Mouse (Mus musculus) MEL (cell line): ENCODE measurements around the gene Adcy4. TPM values are rescaled to one million over a fixed set of nuclear protein-coding genes. Genes with fewer than 3 reads are reported as not detected.

Source experiments
- DNase-seq: peaks from one replicate; pipeline ENCODE4 v3.0.0; 2011; ENCODE audit warnings: low read depth, low spot score
- H3K27ac ChIP-seq: 2 replicates; pipeline ENCODE4 v1.5.1; 2012; ENCODE audit warnings: low read depth, mild to moderate bottlenecking, control low read depth, low read length, moderate library complexity; ENCODE audit not compliant: control insufficient read depth
- H3K27me3 ChIP-seq, 2 experiments: fragments of 150-350 bp in 1 of 2; sonication (generic) in 1 of 2; 2 replicates each; pipeline ENCODE4 v1.6.1; 2012; ENCODE audit warnings: low read length in 2 of 2, mild to moderate bottlenecking in 2 of 2, improper control_type of control experiment in 1 of 2, moderate library complexity in 1 of 2; ENCODE audit not compliant: insufficient read depth in 2 of 2, control insufficient read depth in 1 of 2
- H3K36me3 ChIP-seq, 2 experiments: 2 replicates each; pipeline ENCODE4 v1.6.1; 2012 to 2014; ENCODE audit warnings: low read length in 2 of 2, improper control_type of control experiment in 1 of 2, inconsistent platforms in 1 of 2, mild to moderate bottlenecking in 1 of 2; ENCODE audit not compliant: insufficient read depth in 2 of 2, control insufficient read depth in 1 of 2
- H3K4me1 ChIP-seq, 2 experiments: fragments of 150-350 bp in 1 of 2; sonication (generic) in 1 of 2; 2 replicates each; pipeline ENCODE4 v1.6.1; 2012; ENCODE audit warnings: low read length in 2 of 2, improper control_type of control experiment in 1 of 2, mild to moderate bottlenecking in 1 of 2; ENCODE audit not compliant: insufficient read depth in 2 of 2, control insufficient read depth in 1 of 2
- H3K4me3 ChIP-seq, 2 experiments: fragments of 150-350 bp in 1 of 2; sonication (generic) in 1 of 2; 2 replicates each; pipeline ENCODE4 v1.5.1; 2012; ENCODE audit warnings: low read depth in 2 of 2, low read length in 2 of 2, mild to moderate bottlenecking in 2 of 2, moderate library complexity in 2 of 2, control low read depth in 1 of 2, improper control_type of control experiment in 1 of 2; ENCODE audit not compliant: control insufficient read depth in 1 of 2, insufficient read depth in 1 of 2
- H3K79me2 ChIP-seq: 2 replicates; pipeline ENCODE4 v1.6.1; 2012; ENCODE audit warnings: mild to moderate bottlenecking, low read length, moderate library complexity; ENCODE audit not compliant: control insufficient read depth, poor library complexity, insufficient read depth
- H3K9ac ChIP-seq: 2 replicates; pipeline ENCODE4 v1.6.1; 2012; ENCODE audit warnings: low read depth, mild to moderate bottlenecking, control low read depth, low read length, moderate library complexity; ENCODE audit not compliant: control insufficient read depth, poor library complexity, severe bottlenecking
- H3K9me3 ChIP-seq: fragments of 150-350 bp; sonication (generic); replicated peaks from 2 replicates; pipeline ENCODE4 v1.6.1; 2012; ENCODE audit warnings: mild to moderate bottlenecking, low read length, improper control_type of control experiment, moderate library complexity; ENCODE audit not compliant: insufficient read depth
- BHLHE40 ChIP-seq: IDR thresholded peaks from 2 replicates; pipeline ENCODE4 v1.6.1; 2012; ENCODE audit warnings: low read depth, mild to moderate bottlenecking, inconsistent platforms, low read length, improper control_type of control experiment, borderline replicate concordance
- CHD1 ChIP-seq: IDR thresholded peaks from 2 replicates; pipeline ENCODE4 v1.6.1; 2012; ENCODE audit warnings: low read depth, mild to moderate bottlenecking, inconsistent platforms, low read length, improper control_type of control experiment
- CHD2 ChIP-seq: IDR thresholded peaks from 2 replicates; pipeline ENCODE4 v1.6.1; 2011; ENCODE audit warnings: low read length, improper control_type of control experiment
- CTCF ChIP-seq, 3 experiments: IDR thresholded peaks in 2 of 3; conservative IDR thresholded peaks in 1 of 3; 2 replicates each; pipeline ENCODE4 v1.5.1; 2011 to 2012; ENCODE audit warnings: low read length in 3 of 3, low read depth in 2 of 3, mild to moderate bottlenecking in 2 of 3, improper control_type of control experiment in 1 of 3, inconsistent platforms in 1 of 3, mixed read lengths in 1 of 3, moderate library complexity in 1 of 3; ENCODE audit not compliant: control insufficient read depth in 1 of 3, insufficient read depth in 1 of 3, poor library complexity in 1 of 3, severe bottlenecking in 1 of 3
- ELF1 ChIP-seq: IDR thresholded peaks from 2 replicates; pipeline ENCODE4 v1.6.1; 2014; ENCODE audit warnings: low read depth, mild to moderate bottlenecking, inconsistent platforms, low read length, improper control_type of control experiment, moderate library complexity
- GATA1 ChIP-seq: IDR thresholded peaks from 2 replicates; pipeline ENCODE4 v1.6.1; 2011; ENCODE audit warnings: low read depth, low read length, improper control_type of control experiment
- HCFC1 ChIP-seq: IDR thresholded peaks from 2 replicates; pipeline ENCODE4 v1.6.1; 2012; ENCODE audit warnings: low read depth, mild to moderate bottlenecking, inconsistent platforms, low read length, improper control_type of control experiment, moderate library complexity
- MAFK ChIP-seq: IDR thresholded peaks from 2 replicates; pipeline ENCODE4 v1.6.1; 2011; ENCODE audit warnings: low read depth, mild to moderate bottlenecking, low read length, improper control_type of control experiment, borderline replicate concordance
- MAZ ChIP-seq: IDR thresholded peaks from 2 replicates; pipeline ENCODE4 v1.6.1; 2012; ENCODE audit warnings: low read depth, mild to moderate bottlenecking, inconsistent platforms, low read length, improper control_type of control experiment
- MYC ChIP-seq: IDR thresholded peaks from 2 replicates; pipeline ENCODE4 v1.6.1; 2011; ENCODE audit warnings: low read depth, mild to moderate bottlenecking, low read length, improper control_type of control experiment, moderate library complexity
- NELFE ChIP-seq: IDR thresholded peaks from 2 replicates; pipeline ENCODE4 v1.6.1; 2011; ENCODE audit warnings: low read depth, low read length, improper control_type of control experiment
- POLR2AphosphoS2 ChIP-seq: IDR thresholded peaks from 2 replicates; pipeline ENCODE4 v1.6.1; 2011; ENCODE audit warnings: low read length, improper control_type of control experiment
- RCOR1 ChIP-seq: IDR thresholded peaks from 2 replicates; pipeline ENCODE4 v1.6.1; 2012; ENCODE audit warnings: low read depth, mild to moderate bottlenecking, inconsistent platforms, low read length, improper control_type of control experiment
- SIN3A ChIP-seq: IDR thresholded peaks from 2 replicates; pipeline ENCODE4 v1.6.1; 2012; ENCODE audit warnings: low read length, improper control_type of control experiment, inconsistent platforms
- TBP ChIP-seq: IDR thresholded peaks from 2 replicates; pipeline ENCODE4 v1.8.0; 2011; ENCODE audit warnings: low read depth, low read length, improper control_type of control experiment
- TCF12 ChIP-seq: IDR thresholded peaks from 2 replicates; pipeline ENCODE4 v1.6.1; 2014; ENCODE audit warnings: low read depth, mild to moderate bottlenecking, inconsistent platforms, low read length, improper control_type of control experiment, moderate library complexity
- USF2 ChIP-seq, 2 experiments: IDR thresholded peaks; 2 replicates each; pipeline ENCODE4 v1.6.1; 2011 to 2012; ENCODE audit warnings: improper control_type of control experiment in 2 of 2, low read length in 2 of 2, borderline replicate concordance in 1 of 2, inconsistent platforms in 1 of 2, low read depth in 1 of 2, mild to moderate bottlenecking in 1 of 2; ENCODE audit not compliant: insufficient read depth in 1 of 2
- ZMIZ1 ChIP-seq: IDR thresholded peaks from 2 replicates; pipeline ENCODE4 v1.6.1; 2012; ENCODE audit warnings: low read depth, mild to moderate bottlenecking, inconsistent platforms, low read length, improper control_type of control experiment, moderate library complexity
- ZNF384 ChIP-seq: IDR thresholded peaks from 2 replicates; pipeline ENCODE4 v1.6.1; 2012; ENCODE audit warnings: low read depth, mild to moderate bottlenecking, inconsistent platforms, low read length, improper control_type of control experiment
- polyA plus RNA-seq, 2 experiments: library from polyadenylated mRNA; stranded (reverse) in 1 of 2; unstranded in 1 of 2; fragments of >175 nt in 1 of 2; fragments of >200 nt in 1 of 2; gene quantifications; 2 replicates each; pipeline versions ENCODE4 v1.2.1 to v1.2.4; 2012; ENCODE audit warnings: low replicate concordance in 2 of 2, low read depth in 1 of 2; ENCODE audit not compliant: insufficient read length in 2 of 2, insufficient read depth in 1 of 2, missing spikeins in 1 of 2
- total RNA-seq: library from RNA; depleted of rRNA; stranded (reverse); fragments of 300-350 nt; gene quantifications from 2 replicates; pipeline ENCODE4 v1.2.3, GENCODE M21; 2012

Adcy4 gene
- total and polyA plus RNA-seq, 3 experiments = 0.19 to 0.35 TPM; not detected in 1

DNA sequence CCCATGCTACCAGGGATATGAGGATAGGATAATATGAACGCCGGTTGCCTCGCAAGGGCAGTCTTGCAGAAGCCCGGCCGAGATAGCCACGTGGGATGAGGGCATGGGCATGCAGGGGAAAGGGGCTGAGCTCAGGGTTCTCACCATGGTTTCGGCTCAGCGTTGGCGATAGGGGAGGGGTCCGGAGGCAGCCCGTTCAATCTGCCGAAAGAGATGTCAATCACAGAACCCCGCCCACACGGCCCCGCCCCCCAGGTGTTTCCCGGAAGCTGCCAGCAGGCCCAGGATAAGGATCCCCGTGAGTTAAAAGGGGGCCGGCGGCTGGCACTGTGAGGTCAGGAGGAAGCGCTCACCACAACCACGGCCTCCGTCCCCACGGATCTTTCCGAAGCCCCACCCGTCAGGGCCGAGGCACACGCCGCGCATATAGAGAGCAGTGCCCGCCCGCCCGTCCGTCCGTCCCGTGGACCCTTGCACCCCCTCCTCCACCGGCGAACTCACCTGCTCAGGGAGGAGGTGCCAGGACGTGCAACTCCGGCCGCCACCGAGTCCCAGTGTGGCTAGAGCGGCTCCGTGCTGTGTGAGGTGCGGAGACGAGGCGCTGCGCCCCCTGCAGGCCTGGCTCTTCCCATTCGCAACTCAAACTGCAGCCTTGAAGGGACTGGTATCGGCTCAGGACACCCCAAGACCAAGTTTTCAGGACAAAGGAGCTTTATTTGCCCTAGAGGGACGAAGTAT lies 62.0 kb downstream of the Adcy4 start, which contains the start of gene Rabggta (continued):
- TF ChIP-seq NELFE (peak; percentile 60), USF2 (IDR thresholded peaks at IDR 0.05; ENCODE audit: borderline replicate concordance in 1 of 2, insufficient read depth in 1 of 2, low read depth in 1 of 2, low read length in 2 of 2) (no peak), MAZ (peak; percentile 91), ELF1 (peak; percentile 81)

DNA sequence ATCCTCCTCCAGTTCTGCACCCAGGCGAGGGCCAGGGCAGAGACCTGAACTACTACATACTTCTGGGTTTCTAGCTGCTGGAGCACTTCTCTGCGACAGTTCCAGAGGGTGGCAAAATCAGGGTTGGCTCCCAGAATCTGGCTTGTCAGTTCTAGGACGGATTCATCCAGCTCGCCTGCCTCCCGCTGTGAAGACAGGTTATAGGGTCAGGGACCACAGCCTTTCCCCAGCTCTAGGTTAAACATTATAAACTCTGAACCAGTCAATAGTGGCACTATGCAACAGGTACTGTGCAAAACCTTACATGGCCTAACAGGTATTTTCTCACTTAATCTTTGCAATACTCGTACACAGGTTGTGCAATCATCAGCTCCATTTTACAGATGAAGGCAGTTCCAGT lies 62.8 kb downstream of the Adcy4 start:
- no peak for DNase-seq
- Histone ChIP-seq H3K27ac (no peak overlapping the region), H3K27me3 (no peaks in the 10 kb centered on the region), H3K4me3 (peak overlapping the region; percentile 84 to 90; a peak in 3 of 4 replicates), H3K4me1 (peaks cover 11 to 12% of the 10 kb centered on the region in 2 experiments), H3K9me3 (no peaks in the 10 kb centered on the region), H3K9ac (peak overlapping the region; percentile 83), H3K36me3 (peaks cover 0 to 14% of the 10 kb centered on the region in 2 experiments; a peak in 2 of 4 replicates), H3K79me2 (peaks cover 2% of the 10 kb centered on the region; the same call in 1 of the 2 replicates)
- no peak for TF ChIP-seq CHD1
- no peak for TF ChIP-seq TCF12
- no peak for TF ChIP-seq MYC
- TF ChIP-seq RCOR1 = no peak
- no peak for TF ChIP-seq MAFK
- TF ChIP-seq HCFC1 = no peak
- TF ChIP-seq CHD2 = no peak
- no peak for TF ChIP-seq TBP
- no peak for TF ChIP-seq CTCF (IDR thresholded peaks at IDR 0.05 in 2 of 3, conservative IDR thresholded peaks at IDR 0.05 in 1 of 3; ENCODE audit: control insufficient read depth in 1 of 3, insufficient read depth in 1 of 3, low read depth in 2 of 3, low read length in 3 of 3, poor library complexity in 1 of 3, severe bottlenecking in 1 of 3)
- TF ChIP-seq SIN3A = no peak
- TF ChIP-seq GATA1 = no peak
- TF ChIP-seq BHLHE40 = no peak
- TF ChIP-seq MAZ = no peak
- TF ChIP-seq ZNF384 = no peak
- TF ChIP-seq ZMIZ1 = no peak
- TF ChIP-seq POLR2AphosphoS2 = no peak
